Mouse (Mus musculus): Measurements from ENCODE around the gene Smco4.
"Not testable (repeated sequence)": the region's sequence is repeated elsewhere in the genome, so short reads cannot be mapped to it uniquely, and the experiment has no call there.

Smco4 gene

GRCm38 (mm10) chr9:15493235-15493924, at the start of gene Smco4:
Smco4 (plus strand) TSS chr9:15493432.
- DNase-seq (ENCODE audit: low spot score in 2 of 2): peak; percentile 67 to 77

- DNase-seq (ENCODE audit: low spot score in 2 of 2): no peak
Measured at GRCm38 (mm10) chr9:15447397-15447796, 45.8 kb upstream of the Smco4 start.

- DNase-seq (ENCODE audit: low spot score in 2 of 2): no peak
Measured at GRCm38 (mm10) chr9:15450921-15451320, 42.3 kb upstream of the Smco4 start.

GRCm38 (mm10) chr9:15472256-15472655, 21.0 kb upstream of the Smco4 start:
- DNase-seq (ENCODE audit: low spot score in 2 of 2): no peak

GRCm38 (mm10) chr9:15473206-15473605, 20.0 kb upstream of the Smco4 start:
- no peak for DNase-seq (ENCODE audit: low spot score in 2 of 2)

GRCm38 (mm10) chr9:15477556-15477955, 15.7 kb upstream of the Smco4 start:
- no peak for DNase-seq (ENCODE audit: low spot score in 2 of 2)

- DNase-seq (ENCODE audit: low spot score in 2 of 2): no peak
Measured at GRCm38 (mm10) chr9:15487682-15488424, 5.4 kb upstream of the Smco4 start.

- DNase-seq (ENCODE audit: low spot score in 2 of 2): no peak
Measured at GRCm38 (mm10) chr9:15489293-15489692, 3.9 kb upstream of the Smco4 start.

- no peak for DNase-seq (ENCODE audit: low spot score in 2 of 2)
Measured at GRCm38 (mm10) chr9:15490331-15491100, 2.7 kb upstream of the Smco4 start.

- DNase-seq (ENCODE audit: low spot score in 2 of 2): no peak
Measured at GRCm38 (mm10) chr9:15491686-15492085, 1.5 kb upstream of the Smco4 start.

- DNase-seq (ENCODE audit: low spot score in 2 of 2): no peak
Measured at GRCm38 (mm10) chr9:15492401-15492800, 831 bp upstream of the Smco4 start.

- peak; percentile 71 to 75 for DNase-seq (ENCODE audit: low spot score in 2 of 2)
Measured at GRCm38 (mm10) chr9:15493925-15494558, 810 bp downstream of the Smco4 start.

- DNase-seq (ENCODE audit: low spot score in 2 of 2): not testable (repeated sequence)
Measured at GRCm38 (mm10) chr9:15495281-15495680, 2.0 kb downstream of the Smco4 start.

- no peak for DNase-seq (ENCODE audit: low spot score in 2 of 2)
Measured at GRCm38 (mm10) chr9:15495921-15496577, 2.8 kb downstream of the Smco4 start.

- no peak for DNase-seq (ENCODE audit: low spot score in 2 of 2)
Measured at GRCm38 (mm10) chr9:15500025-15500424, 6.8 kb downstream of the Smco4 start.

- no peak for DNase-seq (ENCODE audit: low spot score in 2 of 2)
Measured at GRCm38 (mm10) chr9:15501319-15502256, 8.4 kb downstream of the Smco4 start.

- DNase-seq (ENCODE audit: low spot score in 2 of 2): no peak
Measured at GRCm38 (mm10) chr9:15502476-15502875, 9.2 kb downstream of the Smco4 start.

GRCm38 (mm10) chr9:15503307-15503706, 10.1 kb downstream of the Smco4 start:
- DNase-seq (ENCODE audit: low spot score in 2 of 2): no peak

GRCm38 (mm10) chr9:15503827-15504226, 10.6 kb downstream of the Smco4 start:
- no peak for DNase-seq (ENCODE audit: low spot score in 2 of 2)

GRCm38 (mm10) chr9:15505288-15505687, 12.1 kb downstream of the Smco4 start:
- no peak for DNase-seq (ENCODE audit: low spot score in 2 of 2)
